Mouse (Mus musculus): Measurements from ENCODE around the gene Ncr1.

DNA sequence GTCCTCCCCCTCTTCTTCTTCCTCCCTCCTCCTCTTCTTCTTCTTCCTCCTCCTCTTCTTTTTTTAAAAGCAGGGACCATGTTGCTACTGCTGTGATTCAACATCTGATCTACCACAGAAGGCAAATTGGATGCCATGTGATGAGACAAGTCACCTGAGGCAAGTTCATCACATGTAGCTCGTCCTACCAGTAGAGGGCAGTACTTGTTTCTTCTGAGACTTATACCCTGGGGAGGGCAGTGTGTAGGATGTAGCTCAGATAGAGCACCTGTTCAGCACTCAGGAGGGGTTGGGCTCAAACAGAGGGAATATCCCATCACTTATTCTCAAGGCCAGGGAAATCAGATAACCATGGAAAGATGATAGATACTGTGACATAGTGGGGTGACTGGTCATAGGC, 40.3 kb upstream of the Ncr1 start:
- TF ChIP-seq CTCF (IDR thresholded peaks at IDR 0.05 in 2 of 3, conservative IDR thresholded peaks at IDR 0.05 in 1 of 3; ENCODE audit: control insufficient read depth in 1 of 3, insufficient read depth in 1 of 3, low read depth in 2 of 3, low read length in 3 of 3, poor library complexity in 1 of 3, severe bottlenecking in 1 of 3): peak; percentile 48 to 69 (median 54)
- TF ChIP-seq POLR2A (IDR thresholded peaks at IDR 0.05; ENCODE audit: control insufficient read depth in 1 of 2, insufficient read depth in 1 of 2, low read depth in 1 of 2, low read length in 2 of 2, poor library complexity in 1 of 2): no peak
- TF ChIP-seq ZC3H11A (IDR thresholded peaks at IDR 0.05; ENCODE audit: low read depth, low read length): peak; percentile 3; the same call in 1 of the 2 replicates
- TF ChIP-seq CHD2 (IDR thresholded peaks at IDR 0.05; ENCODE audit: low read length): no peak
- peak; percentile 69 for TF ChIP-seq SMC3 (IDR thresholded peaks at IDR 0.05; ENCODE audit: low read depth, low read length)
- no peak for TF ChIP-seq E2F4 (IDR thresholded peaks at IDR 0.05; ENCODE audit: borderline replicate concordance, low read depth, low read length)
- no peak for TF ChIP-seq JUND (IDR thresholded peaks at IDR 0.05; ENCODE audit: low read depth, low read length)

Measured in MEL (cell line).